Mouse (Mus musculus): Measurements from ENCODE around the gene Zglp1.

GRCm38 (mm10) chr9:21030781-21031250 is 36.1 kb downstream of the Zglp1 start:
- TF ChIP-seq MYOG (IDR thresholded peaks at IDR 0.05; ENCODE audit: control insufficient read depth in 1 of 3, insufficient read depth in 1 of 3, insufficient read length in 2 of 3, low read depth in 2 of 3) = no peak
- no peak for TF ChIP-seq POLR2A (IDR thresholded peaks at IDR 0.05; ENCODE audit: insufficient read length, low read depth)
- TF ChIP-seq MYOD1 (IDR thresholded peaks at IDR 0.05; ENCODE audit: control insufficient read depth in 1 of 3, insufficient read length in 2 of 3, low read depth in 2 of 3) = no peak
- peak; percentile 33 for TF ChIP-seq USF1 (IDR thresholded peaks at IDR 0.05; ENCODE audit: low read depth)
- no peak for TF ChIP-seq E2F4 (IDR thresholded peaks at IDR 0.05; ENCODE audit: insufficient read depth)
- no peak for TF ChIP-seq TCF12 (IDR thresholded peaks at IDR 0.05; ENCODE audit: insufficient read depth, poor library complexity, severe bottlenecking)
- no peak for TF ChIP-seq CEBPB (IDR thresholded peaks at IDR 0.05; ENCODE audit: insufficient read depth, poor library complexity, severe bottlenecking)
- no peak for TF ChIP-seq POLR2AphosphoS2 (IDR thresholded peaks at IDR 0.05; ENCODE audit: insufficient read length, low read depth)

Measured in myocyte (in vitro differentiated cells).